Mouse (Mus musculus) kidney, adult 8-10 months (tissue): ENCODE measurements at regions not wholly inside any gene's neighbourhood (a gene's known extent, or its start where the extent isn't known, plus 50 kb on each side); places are given as distances from the start of the nearest gene placed in this dataset.

ENCODE experiments used
- DNase-seq, 2 experiments: peaks; one replicate each; pipeline ENCODE4 v3.0.0; 2022

DNA sequence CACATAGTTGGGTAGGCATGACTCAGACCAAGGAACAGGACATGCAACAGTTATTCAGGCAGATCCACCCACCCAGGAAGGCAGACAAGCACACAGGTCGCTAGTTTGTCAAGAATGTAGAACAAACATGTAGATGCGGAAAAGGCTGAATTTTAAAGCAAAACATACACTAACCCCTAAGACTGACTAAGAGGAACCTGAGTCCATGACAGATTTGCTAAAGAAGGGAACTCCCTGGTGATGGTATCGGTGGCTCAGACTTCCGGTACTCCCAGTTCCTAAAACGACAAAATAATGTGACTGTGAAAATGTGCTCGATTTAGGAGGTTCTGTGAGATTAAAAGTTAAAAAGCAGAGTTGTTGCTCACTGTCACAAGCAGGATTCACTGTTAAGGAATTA lies 340.0 kb upstream of the Cited2 start:
- DNase-seq: no peak

DNA sequence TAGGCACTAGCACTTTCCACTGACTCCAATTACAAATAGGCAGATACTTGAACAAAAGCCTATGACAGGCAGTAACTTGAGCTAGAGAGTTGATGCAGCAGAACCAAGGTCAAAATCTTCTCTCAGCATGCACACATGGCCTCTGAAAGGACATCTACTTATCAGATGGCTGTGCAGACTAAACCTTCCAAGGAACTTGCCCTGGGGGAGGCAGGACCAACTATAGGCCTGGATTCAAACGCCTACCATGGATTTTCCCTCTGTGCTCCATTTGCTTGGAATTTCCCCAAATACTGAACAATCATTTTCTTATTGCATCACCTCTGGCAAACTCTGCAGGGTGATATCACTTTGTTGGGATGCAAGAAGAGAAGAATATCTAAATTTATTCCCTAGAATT lies 337.8 kb upstream of the Cited2 start:
- DNase-seq: no peak

DNA sequence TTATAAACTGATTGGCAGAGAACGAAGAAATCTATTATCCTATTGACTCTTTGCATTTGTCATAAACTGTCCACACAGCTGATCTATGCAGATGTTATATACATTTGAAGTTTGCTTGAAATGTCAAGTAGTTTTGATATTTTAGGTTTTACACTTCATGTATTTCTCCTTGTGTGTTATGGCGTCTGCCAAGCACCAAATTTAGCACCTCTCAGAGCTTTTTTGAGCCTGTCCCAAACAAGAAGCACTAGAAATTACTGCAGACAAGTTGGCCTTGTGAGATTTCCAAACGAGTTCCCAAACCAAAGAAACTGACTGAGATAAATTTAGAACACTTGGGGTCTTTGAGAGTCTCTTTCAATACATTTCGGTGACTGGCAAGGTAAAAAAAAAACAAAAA lies 335.7 kb upstream of the Cited2 start:
- DNase-seq: no peak

DNA sequence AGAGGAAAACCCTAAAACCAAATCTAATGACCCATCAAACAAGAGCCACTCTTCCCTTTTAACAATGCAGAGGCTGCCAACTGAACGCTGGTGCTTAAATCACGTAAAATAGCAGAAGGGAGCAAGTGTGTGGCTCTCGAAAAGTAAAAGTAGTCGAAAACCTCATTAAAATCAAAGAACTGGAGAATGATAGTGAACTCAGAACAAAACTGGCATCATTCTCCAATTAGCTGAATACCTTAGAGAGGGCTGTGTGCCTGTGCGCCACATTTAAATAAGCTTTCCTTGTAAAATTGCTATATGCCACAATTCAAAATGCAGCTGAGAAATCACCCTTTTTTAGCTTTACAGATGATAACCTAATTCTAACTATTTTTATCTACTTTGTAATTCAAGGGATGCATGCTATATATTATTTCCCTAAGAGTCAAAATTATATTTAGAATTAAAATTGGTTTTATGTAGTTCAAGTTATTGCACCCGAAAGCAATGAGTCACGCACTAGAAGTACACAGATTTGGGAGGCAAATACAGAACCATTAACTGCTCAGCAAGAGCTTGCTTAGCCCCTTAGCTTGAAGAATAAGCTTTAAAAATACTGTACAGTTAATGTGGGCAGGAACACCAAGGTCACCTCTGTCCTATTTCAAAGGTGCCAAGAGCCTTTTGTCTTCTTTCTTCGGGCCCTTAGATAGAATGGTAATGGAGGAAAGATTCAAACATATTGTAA lies 327.4 kb upstream of the Cited2 start:
- DNase-seq: no peak

DNA sequence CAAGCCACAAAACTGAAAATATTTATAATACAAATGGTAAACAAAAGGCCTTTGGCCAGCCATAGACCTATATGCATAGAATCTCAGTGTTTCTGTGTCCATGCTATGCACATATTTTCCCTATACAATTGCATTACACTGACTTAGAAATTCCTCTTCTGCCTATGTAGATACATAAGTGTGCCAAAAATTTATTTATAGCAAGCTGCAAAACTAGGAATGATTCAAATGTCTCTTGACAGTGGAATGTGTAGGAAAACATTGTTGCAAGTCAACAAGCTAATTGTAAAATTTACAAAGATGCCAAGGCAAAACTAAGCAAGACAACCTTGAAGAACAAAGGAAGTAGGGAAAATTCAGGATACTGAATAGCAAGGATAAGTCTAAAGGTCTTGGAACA lies 319.1 kb upstream of the Cited2 start:
- no peak for DNase-seq

DNA sequence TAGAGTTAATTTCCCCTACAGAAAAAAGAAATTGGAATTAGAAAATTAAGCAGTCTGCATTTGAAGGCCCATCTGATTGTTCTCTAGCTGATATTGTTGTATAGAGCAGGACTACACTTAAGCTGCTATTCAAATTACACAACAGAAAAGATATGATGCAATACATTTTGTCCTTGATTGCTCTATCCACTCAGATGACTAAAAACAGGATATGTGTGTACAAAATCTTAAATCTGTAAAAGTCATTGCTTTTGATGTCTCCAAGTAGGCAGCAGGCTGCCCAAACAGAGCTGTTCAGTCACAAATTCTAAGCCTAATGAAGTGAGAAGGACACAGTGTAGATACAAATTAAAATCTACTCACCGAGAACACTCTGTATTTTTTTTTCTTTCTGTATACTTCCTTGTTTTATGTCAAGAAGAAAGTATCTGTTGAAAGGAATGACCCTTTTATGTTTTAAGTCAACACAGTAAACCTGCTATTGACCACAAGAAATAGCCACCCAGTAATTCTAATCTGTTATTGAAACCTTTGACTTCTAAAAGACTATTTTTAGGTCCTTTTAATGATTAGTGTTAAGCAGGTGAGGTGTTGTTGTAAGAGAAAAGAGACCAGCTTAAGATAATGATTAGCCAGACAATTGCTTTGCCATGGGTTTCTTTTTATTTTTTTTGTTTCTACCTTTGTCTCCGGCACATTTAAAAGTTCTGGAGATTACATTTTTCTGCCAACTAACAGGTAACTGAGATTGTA lies 315.0 kb upstream of the Cited2 start:
- DNase-seq: peak in 1 of 2 experiments; percentile 38

DNA sequence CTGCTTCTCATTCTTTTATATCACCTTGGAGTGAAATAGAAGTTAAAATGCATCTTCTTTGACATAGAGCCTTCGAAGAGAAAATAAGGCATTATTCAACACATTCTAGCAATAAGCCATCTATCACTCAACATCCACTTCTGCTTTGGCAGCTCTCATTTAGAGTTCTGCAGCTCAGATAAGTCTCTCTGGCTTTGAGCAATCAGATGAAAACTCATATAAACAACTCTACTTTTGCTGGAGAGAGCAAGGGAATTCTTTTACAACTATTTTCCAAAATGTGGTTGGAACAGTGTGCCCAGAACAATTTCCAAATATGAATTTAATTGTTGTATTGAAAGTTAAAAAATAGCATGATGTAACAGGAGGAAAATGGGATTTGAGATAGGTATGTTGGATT lies 314.2 kb upstream of the Cited2 start:
- DNase-seq: no peak

DNA sequence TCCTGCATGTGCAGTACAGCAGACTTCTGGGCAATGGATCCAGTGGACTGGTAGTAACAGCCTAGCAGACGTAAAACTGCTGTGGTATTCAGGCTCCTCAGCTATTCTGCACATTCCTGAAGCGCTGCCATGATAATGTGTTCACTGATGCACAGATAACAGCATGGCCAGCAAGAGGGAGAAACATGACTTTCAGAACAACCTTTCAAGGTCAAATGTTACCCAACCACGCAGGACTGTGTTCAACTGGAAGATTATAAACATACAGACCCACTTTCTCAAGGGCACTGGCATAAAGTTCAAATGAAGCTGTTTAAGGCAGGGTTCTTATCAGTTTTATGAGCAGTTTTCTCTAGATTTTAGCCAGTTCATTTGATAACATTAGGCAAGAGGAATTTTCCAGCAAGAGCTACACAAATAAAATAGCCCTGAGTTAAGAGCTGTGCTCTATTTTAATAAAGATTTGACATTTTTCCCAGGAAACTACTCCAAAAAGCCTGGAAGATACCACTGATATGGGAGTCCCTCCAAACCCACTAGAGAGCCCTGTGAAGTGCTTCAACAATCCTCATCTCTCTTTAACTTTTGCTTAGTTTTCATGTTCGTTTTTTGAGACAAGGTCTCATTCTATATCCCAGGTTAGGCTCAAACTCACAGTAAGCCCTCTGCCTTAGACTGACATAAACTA lies 311.6 kb upstream of the Cited2 start:
- DNase-seq: peak; percentile 45 to 73

DNA sequence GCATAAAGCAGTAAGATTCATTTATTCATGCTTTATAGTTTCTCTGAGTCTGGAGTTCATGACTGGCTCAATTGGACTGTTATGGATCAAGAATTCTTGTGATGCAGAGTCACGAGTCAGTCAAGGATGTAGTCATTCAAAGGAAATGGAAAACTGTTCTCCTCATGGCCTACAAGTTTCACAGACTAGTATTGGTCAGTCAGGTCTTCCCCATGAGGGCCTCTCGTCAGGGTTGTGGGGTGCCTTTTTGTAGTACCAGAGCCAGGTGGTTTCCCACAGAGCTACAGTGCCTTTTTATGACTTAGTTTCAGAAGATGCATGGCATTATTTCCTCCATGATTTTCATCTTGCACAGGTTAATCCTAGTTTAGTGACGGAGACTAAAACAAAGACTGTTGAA lies 307.9 kb upstream of the Cited2 start:
- DNase-seq: no peak

DNA sequence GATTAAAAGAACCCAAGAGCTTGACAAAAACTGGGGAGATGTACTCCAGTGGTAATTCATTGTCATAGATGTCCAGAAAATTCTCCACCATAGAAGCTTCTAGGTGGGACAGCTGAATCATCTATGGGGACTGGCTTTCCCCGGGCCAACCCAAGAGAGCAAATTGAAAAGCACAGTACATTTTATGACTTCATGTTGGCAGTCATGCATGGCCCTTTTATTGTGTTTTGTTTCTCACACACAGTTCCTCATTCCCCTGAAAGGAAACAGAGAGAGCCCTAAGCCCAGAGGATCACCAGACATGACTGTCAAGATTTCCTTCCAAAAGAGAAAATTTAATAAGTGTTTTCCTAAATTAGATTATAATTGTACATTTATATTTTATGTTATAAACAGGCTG lies 306.9 kb upstream of the Cited2 start:
- DNase-seq: no peak

DNA sequence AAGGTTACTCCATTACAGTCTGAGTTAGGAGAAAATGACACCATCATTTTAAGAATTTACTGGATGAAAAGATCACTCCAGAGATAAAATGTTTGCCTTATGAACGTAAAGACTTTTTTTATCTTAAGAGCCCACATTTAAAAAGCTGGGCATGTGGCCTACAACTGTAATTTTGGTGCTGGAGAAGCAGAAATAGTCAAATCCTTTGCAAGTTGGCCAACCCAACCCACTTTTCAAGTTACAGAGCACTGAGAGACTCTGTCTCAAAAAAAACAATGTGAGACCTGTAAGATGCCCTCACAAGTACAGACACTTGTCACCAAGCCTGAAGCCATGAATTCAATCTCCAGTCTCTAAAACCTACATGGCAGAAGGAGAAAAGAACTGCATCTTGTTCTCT lies 305.6 kb upstream of the Cited2 start:
- no peak for DNase-seq

DNA sequence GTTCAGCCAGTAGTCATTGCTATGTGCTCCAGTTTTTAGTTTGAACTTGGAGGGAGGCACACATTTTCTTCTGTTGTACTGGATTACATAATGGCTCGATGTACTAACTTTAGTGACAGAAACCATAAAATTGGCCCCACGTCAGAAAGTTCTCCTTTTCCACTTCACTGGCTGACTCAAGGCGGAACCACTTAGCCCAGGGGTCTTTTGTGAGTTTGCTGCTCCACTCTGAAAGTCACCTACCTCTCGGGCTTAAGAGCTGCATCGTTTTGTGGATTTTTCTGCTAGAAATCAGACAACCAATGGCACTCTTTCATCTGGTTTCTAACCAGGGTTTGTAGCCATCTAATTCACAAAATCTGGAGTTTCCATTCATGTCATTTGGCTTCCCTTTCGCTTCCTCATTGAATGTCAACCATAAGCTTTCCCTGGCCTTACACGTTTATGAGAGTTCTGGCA lies 304.8 kb upstream of the Cited2 start:
- peak; percentile 9 to 35 for DNase-seq

DNA sequence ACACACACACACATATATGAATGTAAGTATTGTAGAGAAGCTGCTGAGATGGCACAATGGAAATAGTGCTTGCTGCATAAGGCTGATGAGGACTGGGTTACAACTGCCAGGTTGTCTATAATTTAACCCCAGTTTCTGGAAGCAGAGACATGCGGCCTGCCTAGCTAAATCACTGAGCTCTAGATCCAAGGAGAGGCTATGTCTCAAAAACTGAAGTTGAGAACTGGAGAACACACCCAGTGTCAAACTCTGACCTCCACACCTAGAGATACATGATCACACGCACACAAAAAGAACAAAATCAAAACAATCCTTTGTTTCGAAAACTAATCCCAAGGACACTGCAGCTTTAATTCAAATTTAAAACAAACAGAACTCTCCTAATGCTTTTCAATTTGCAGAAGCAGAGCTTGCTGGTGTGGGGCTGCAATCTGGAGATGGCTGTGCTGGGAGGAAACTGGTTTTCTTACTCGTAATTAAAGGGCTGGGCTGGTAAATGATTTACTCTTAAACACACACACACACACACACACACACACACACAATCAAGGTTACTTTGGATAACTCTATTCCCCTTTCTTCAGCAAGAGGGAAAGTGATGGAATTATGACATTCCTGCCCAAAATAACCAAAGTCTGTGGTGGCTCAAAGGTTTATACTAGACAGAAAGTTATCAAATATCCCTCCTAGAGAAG lies 299.3 kb upstream of the Cited2 start:
- peak in 1 of 2 experiments; percentile 41 for DNase-seq

DNA sequence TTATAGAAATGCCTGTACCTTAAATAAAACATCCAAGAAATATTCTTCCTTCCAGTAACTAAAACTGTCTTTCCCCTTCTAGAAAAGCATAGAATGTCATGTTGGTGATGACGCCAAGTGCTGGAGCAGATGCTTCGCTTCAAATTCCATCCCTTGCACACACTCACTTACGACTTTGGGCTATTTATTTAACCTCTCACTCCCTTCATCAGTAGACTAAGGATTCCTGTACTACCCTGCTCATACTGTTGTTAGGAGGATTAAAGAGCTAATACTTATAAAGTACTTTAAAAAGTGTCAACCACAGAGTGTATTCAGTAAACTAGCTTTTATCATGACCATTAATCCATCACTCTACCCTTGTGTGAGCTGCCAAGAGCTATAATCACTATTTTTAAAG lies 296.8 kb upstream of the Cited2 start:
- no peak for DNase-seq

DNA sequence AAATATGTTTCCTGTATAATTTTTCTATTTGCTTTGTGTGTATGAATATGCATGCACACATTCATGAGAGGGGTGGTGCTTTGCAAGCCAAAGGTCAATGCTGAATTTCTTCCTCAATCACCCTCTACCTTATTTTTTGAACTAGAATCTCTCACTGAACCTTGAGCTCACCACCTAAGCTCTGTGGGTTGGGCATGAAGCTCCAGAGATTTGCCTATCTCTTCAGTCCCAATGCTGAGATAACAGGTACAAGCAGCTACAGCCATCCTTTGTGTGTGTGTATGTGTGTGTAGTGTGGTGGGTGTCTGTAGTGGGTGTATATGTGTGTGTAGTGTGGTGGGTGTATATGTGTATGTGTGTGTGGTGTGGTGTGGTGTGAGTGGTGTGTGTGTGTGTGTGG lies 295.7 kb upstream of the Cited2 start:
- no peak for DNase-seq

DNA sequence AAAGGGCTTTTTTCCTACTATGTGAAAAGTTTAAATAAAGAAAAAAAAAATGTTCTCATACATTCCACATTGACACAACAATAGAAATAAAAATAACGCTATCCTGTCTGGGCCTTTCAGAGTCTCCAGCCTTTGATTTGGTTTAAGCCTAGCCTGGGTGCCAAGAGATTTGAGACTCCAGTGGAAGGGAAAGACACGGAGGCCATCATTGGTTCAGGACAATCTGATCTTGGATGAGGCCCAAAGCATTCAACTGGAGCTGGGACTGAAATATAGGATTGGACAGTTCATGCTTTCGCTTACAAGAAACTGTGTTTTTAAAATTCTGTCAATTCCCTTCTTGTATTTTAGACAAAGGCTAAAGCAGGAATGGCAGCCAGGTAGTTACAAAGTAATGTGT lies 294.7 kb upstream of the Cited2 start:
- DNase-seq: peak in 1 of 2 experiments; percentile 19

DNA sequence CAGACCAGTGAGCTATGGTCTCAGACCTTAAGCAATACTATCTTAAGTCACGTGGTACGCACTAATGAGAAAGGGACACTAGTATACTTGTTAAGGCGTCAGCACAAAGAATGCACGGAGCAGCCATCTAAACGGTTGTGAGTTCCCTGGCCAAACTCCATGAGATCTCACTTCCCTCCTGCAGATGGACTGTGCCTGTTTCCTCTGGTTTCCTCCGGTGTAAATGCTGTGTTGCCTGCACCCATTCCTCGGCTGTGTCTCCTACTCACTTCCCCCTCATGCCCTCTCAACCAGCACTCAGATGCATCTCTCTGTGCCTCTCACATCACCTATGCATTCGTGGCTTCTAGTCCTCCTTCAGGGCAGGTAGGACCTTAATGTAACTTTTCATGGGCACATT lies 291.9 kb upstream of the Cited2 start:
- no peak for DNase-seq

DNA sequence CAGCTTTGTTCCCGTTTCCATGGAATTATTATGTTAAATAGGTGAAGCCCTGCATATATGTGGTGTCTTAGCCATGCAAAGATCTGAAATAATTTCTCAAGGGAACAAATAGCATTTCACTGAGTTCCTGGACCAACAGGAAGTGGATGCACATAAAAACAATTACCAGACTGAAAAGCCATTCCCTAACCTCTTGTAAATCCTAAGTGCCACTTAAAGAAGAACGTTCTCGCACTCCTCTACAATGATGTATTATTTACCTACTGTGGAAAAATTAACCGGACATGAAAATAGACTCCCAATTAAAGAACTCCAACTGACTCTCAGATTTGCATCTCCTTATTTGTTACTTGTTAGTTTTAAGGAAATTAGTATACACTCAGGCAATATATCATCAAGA lies 288.9 kb upstream of the Cited2 start:
- no peak for DNase-seq

DNA sequence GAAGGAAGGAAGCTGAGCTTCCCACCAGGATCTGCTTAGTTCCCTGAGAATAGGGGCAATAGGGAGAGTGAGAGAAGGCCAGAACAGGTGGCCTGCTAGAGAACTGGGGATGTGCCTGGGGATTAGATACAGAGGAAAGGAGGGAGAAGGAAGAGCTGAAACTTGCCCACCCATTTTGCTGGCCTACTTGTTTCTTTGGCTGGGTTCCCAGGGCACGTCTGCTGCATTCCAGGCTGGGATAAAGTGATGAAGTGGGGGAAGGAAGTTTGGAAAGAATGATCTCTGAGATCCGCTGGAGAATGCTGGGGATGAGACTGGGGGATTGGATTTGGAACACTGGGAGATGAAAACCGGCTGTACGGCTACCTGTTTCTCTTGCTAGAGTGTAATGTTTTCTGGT lies 272.8 kb upstream of the Cited2 start:
- no peak for DNase-seq

DNA sequence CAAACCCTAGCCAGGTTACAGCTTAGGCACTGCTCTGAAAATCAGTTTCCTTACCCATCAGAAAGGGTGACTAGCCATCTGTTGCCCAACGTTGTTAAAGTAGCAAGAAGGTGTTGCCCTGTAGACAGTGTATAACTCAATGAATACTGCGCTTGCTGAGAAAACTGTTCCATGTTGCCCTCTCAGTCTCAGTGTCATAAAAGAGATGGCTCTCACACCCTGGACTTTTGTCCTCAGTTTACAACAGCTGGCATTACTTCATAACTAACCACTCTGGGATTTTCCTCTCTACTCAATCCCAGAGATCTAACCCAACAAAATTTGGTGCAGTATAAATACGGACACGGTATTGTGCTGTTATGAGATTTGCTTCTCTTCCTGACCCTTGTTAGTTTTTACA lies 252.1 kb upstream of the Cited2 start:
- no peak for DNase-seq

DNA sequence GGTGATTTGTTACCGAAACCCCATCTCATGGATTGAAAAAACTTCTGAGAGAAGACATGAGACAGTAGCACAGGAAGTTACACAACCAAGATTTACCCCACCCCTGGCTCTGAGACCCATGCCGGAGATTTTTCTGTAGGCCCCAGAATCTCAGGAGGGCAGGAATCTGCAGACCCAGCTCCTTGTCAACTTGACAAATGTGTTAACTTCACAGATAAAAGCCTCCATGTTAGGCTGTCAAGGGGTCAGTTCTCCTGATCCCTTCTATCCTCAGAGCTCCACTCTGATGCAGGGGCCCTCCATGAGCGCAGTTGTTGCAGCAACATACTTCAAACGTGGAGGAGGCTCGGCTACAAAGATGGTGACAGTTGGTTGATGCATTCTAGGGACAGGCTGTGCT lies 250.5 kb upstream of the Cited2 start:
- no peak for DNase-seq

DNA sequence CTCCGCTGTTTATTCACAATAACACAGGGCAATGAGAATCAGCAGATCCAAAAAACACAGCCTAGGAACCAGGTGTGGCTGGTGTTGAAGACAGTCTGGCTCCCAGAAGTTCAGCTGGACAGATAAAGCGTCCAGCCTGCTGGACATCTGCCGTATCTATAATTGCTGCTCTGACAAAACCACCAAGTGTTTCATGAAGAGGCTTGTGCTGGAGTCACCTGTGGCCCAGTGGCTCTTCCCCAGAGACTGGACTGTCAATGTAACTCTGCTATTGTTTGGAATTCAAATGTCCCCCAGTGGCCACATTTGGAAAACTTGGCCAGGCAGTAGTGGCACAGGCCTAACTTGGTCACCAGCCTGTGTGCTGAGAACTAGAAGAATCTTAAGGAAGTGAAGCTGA lies 247.0 kb upstream of the Cited2 start:
- no peak for DNase-seq

DNA sequence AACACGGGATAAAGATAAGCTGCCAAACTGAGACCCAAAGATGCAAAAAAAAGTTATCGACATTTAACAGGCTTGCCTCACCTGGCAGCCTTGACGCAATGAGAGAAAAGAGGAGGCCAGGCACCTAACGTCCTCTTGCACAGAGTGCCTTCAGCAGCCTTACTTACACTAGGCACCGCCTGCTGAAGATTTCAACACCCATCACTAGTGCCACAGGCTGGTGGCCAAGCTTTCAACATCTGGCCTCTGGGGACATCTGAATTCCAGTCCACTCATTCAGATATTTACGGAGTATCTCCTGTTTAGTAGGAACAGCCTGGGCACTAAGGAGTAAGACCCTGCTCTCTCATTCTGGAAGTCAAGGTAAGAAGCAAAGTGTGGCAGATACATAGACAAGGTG lies 246.3 kb upstream of the Cited2 start:
- no peak for DNase-seq
